Mouse (Mus musculus): Measurements from ENCODE around the gene Zc3hav1l. TPM values are rescaled to one million over a fixed set of nuclear protein-coding genes. Genes with fewer than 3 reads are reported as not detected.

Gene Zc3hav1l
- polyA plus RNA-seq, 1 experiment from 2014 or later = 9.9 TPM

DNA sequence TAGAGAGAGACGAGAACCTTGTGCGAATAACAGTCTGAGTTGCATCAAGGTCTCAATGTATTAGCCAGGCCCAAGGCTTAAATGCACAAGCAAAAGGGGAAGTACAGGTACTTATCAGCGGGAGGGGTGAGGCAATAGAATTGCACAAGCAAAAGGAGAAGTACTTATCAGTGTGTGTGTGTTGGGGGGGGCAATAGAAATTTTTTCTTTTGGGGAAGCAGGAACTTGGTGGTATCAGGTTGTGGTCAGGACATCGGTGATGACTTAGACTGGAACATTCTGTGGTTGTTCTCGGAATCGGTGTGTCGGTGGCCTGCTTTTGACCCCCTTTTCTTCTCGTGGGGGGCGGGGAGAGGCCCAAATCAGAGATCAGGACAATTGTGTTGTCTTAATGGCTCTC lies 21.6 kb upstream of the Zc3hav1l start:
- Histone ChIP-seq H3K27ac (no peak overlapping the region), H3K9me3 (replicated peaks) (no peaks in the 10 kb centered on the region), H3K27me3 (no peaks in the 10 kb centered on the region), H3K9ac (no peak overlapping the region), H3K4me1 (no peaks in the 10 kb centered on the region), H3K4me2 (no peak overlapping the region), H3K4me3 (replicated peaks) (no peak overlapping the region), H3K36me3 (no peaks in the 10 kb centered on the region)
- no peak for ATAC-seq (replicated peaks; ENCODE audit: low FRiP score)
- 95% methylated on average over 9 of the region's 9 CpGs for WGBS

DNA sequence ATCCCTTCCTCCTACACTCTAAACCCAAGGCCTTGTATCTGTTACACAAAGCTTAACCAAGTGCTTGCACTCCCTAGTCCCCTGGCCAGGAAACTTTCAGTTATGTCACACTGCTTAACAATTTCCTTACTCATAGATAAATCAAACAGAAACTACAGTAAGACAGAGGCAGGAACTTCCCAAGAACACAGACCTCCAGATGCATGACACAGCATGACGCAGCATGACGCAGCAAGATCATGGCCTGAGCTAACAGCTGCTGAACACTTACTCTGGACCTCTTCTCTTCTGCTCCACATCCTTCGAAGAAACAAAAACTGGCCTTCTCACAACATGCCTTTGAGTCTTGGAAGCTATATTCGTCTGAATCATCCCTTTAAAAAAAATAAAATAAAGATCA lies 17.0 kb upstream of the Zc3hav1l start:
- H3K9me3 ChIP-seq (replicated peaks) = no peaks in the 10 kb centered on the region
- WGBS = 93% methylated on average over 4 of the region's 4 CpGs
- no peaks in the 10 kb centered on the region for H3K36me3 ChIP-seq
- H3K4me2 ChIP-seq = no peak overlapping the region
- no peak overlapping the region for H3K4me3 ChIP-seq (replicated peaks)
- ATAC-seq (replicated peaks; ENCODE audit: low FRiP score) = no peak
- no peaks in the 10 kb centered on the region for H3K4me1 ChIP-seq
- no peak overlapping the region for H3K27ac ChIP-seq
- H3K9ac ChIP-seq = no peak overlapping the region
- H3K27me3 ChIP-seq = no peaks in the 10 kb centered on the region

DNA sequence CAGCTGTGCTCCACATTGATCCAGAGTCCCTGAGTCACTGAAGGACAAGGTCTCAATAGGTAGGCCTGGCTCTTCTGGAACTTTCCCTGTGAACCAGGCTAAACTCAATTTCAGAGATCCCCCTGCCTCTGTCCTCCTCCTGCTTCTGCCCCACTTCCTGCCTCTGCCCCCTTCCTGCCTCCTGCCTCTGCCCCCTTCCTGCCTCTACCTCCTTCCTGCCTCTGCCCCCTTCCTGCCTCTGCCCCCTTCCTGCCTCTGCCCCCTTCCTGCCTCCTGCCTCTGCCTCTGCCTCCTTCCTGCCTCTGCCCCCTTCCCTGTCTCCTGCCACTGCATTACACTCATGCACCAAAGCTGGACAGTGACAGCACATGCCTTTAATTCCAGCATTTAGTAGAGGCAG lies 10.7 kb upstream of the Zc3hav1l start:
- ATAC-seq (replicated peaks; ENCODE audit: low FRiP score) = no peak
- H3K4me1 ChIP-seq = no peaks in the 10 kb centered on the region
- H3K9me3 ChIP-seq (replicated peaks) = no peaks in the 10 kb centered on the region

DNA sequence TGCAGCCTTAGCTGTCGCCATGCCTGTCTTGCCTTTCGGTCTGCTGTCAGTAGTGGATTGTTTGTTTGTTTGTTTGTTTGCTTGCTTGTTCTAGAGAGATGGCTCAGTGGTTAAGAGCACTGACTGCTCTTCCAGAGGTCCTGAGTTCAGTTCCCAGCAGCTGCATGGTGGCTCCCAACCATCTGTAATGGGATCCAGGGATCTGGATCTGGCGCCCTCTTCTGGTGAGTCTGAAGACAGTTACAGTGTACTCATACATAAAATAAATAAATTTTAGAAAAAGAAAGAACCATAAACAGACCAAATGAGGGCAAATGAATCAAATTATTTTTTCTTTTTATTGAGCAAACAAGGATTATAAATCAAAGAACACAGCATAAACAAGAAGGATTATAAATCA lies 5.9 kb upstream of the Zc3hav1l start:
- H3K4me3 ChIP-seq (replicated peaks) = no peak overlapping the region
- 79% methylated on average over 3 of the region's 3 CpGs for WGBS
- ATAC-seq (replicated peaks; ENCODE audit: low FRiP score) = no peak

More for the DNA sequence above, 10.7 kb upstream of the Zc3hav1l start:
- Histone ChIP-seq H3K4me3 (replicated peaks) (no peak overlapping the region), H3K27ac (no peak overlapping the region), H3K9ac (no peak overlapping the region), H3K4me2 (no peak overlapping the region), H3K36me3 (no peaks in the 10 kb centered on the region), H3K27me3 (no peaks in the 10 kb centered on the region)

DNA sequence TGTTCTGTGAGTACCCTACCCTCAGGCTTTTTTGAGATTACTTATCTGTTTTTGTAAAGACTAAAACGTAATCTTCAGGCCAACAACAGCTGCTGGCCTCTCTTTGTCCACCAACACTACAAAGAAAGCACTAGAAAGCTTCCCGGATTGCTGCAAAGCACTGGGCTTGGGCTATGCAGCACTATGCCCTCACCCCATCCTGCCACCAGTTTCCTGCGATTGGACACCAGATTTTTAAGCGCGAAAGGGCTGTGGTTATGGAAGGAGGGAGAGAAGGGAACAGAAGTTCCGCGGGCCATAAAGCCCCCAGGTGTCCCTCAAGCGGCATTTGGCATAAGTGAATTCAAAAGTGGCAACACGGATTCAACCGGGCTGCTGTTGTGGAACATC lies 818 bp downstream of the Zc3hav1l start:
- H3K36me3 ChIP-seq = peaks cover 37% of the 10 kb centered on the region
- no peaks in the 10 kb centered on the region for H3K27me3 ChIP-seq
- no peaks in the 10 kb centered on the region for H3K9me3 ChIP-seq (replicated peaks)
- peak overlapping the region; percentile 67 for H3K4me2 ChIP-seq
- ATAC-seq (replicated peaks; ENCODE audit: low FRiP score) = peak; percentile 20
- H3K27ac ChIP-seq = peak overlapping the region; percentile 98
- WGBS = under 1% methylated on average over 10 of the region's 10 CpGs
- H3K9ac ChIP-seq = peak overlapping the region; percentile 93
- peak overlapping the region; percentile 86 for H3K4me3 ChIP-seq (replicated peaks)
- peaks cover 11% of the 10 kb centered on the region for H3K4me1 ChIP-seq

More for the DNA sequence above, 5.9 kb upstream of the Zc3hav1l start:
- Histone ChIP-seq H3K4me1 (no peaks in the 10 kb centered on the region), H3K27me3 (no peaks in the 10 kb centered on the region), H3K9me3 (replicated peaks) (0 out of 2 replicates have a peak, but pooled peaks cover 4% of the 10 kb centered on the region), H3K9ac (no peak overlapping the region), H3K27ac (no peak overlapping the region), H3K36me3 (peaks cover 7% of the 10 kb centered on the region; the same call in 1 of the 2 replicates), H3K4me2 (no peak overlapping the region)

DNA sequence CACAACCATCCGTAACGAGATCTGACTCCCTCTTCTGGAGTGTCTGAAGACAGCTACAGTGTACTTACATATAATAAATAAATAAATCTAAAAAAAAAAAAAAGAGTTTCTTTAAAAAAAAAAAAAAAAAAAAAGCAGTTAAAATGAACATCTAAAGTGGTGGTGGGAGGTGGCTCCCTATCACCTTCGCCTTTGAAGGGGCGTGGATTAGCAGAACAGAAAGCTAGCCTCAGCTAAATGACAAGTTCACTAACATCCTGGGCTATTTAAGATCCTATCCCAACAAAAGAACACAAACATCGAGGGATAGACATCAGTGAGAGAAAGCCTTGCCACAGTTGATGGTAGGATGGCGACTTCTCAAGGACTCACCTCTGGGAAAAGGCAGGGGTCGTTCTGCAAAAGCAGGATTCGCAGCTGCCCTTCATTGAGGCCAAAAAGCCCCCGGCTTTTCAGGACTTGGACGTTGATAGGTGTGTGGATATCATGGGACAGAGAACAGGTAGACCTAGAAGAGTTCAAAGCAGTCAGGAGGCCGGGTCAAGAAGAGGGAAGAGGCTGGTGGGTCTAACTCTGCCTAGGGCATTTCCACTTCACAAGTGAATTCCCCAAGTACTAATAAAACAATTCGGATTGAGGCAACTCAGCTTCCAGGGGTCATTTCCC lies 1.3 kb downstream of the Zc3hav1l start:
- no peaks in the 10 kb centered on the region for H3K27me3 ChIP-seq
- 28% methylated on average over 12 of the region's 12 CpGs for WGBS
- peak overlapping the region; percentile 93 for H3K9ac ChIP-seq
- no peaks in the 10 kb centered on the region for H3K9me3 ChIP-seq (replicated peaks)
- peak overlapping the region; percentile 98 for H3K27ac ChIP-seq
- peaks cover 42% of the 10 kb centered on the region for H3K36me3 ChIP-seq
- peaks cover 11% of the 10 kb centered on the region for H3K4me1 ChIP-seq
- peak overlapping the region; percentile 86 for H3K4me3 ChIP-seq (replicated peaks)
- H3K4me2 ChIP-seq = peak overlapping the region; percentile 67
- no peak for ATAC-seq (replicated peaks; ENCODE audit: low FRiP score)

DNA sequence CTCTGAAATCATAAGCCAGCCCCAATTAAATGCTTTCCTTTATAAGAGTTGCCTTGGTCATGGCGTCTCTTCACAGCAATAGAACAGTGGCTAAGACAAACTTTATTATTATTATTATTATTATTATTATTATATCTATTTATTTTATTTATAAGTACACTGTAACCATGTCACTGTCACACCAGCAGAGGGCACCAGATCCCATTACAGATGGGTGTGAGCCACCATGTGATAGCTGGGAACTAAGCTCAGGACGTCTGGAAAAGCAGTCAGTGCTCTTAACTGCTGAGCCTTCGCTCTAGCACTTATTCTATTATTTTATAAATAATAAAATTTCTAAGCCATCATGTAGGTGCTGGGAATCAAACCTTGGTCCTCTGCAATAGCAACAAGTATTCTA lies 5.4 kb downstream of the Zc3hav1l start:
- Histone ChIP-seq H3K4me2 (no peak overlapping the region), H3K36me3 (peaks cover 82% of the 10 kb centered on the region), H3K27ac (no peak overlapping the region), H3K27me3 (no peaks in the 10 kb centered on the region), H3K9ac (no peak overlapping the region), H3K4me1 (peaks cover 6% of the 10 kb centered on the region), H3K4me3 (replicated peaks) (no peak overlapping the region), H3K9me3 (replicated peaks) (no peaks in the 10 kb centered on the region)
- WGBS = 80% methylated on average over 3 of the region's 3 CpGs
- no peak for ATAC-seq (replicated peaks; ENCODE audit: low FRiP score)

DNA sequence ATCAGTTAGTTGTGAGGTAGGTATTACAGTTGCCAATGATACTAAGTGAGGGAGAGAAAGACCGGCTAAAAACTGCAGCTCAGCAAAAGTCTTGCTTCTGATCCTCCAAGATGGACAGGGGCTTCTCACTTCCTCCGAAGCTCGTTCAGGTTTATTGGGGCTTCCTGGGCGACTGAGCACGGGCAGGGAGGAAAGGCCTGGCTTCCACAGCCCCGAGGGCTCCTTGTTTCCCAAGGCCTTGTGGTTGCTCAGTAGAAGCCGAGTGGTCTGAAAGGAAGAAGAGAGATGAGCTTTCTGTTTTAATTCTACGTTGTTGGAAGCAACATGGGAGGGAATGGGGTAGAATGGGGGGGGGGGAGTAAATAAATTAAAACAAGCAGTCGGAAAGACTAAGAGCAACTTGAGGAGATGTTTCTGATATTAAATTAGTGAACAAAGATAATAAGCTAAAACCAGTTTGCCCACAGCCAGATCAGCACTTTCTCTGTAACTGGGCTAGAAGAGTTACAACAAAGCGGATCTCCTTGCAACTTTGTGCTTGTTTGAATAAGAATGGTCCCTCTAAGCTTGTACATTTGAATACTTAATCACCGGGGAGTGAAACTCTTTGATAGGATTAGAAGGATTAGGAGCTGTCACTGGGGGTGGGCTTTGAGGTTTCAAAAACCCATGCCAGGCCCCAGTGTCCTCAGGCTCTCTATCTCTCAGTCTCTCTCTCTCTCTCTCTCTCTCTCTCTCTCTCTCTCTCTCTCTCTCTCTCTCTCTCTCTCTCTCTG lies 6.0 kb downstream of the Zc3hav1l start:
- no peak overlapping the region for H3K27ac ChIP-seq
- 62% methylated on average over 11 of the region's 11 CpGs for WGBS
- peaks cover 89% of the 10 kb centered on the region for H3K36me3 ChIP-seq
- peaks cover 5% of the 10 kb centered on the region for H3K4me1 ChIP-seq
- H3K27me3 ChIP-seq = no peaks in the 10 kb centered on the region
- no peak overlapping the region for H3K4me2 ChIP-seq
- no peak overlapping the region for H3K9ac ChIP-seq
- H3K9me3 ChIP-seq (replicated peaks) = no peaks in the 10 kb centered on the region
- no peak for ATAC-seq (replicated peaks; ENCODE audit: low FRiP score)
- H3K4me3 ChIP-seq (replicated peaks) = no peak overlapping the region

DNA sequence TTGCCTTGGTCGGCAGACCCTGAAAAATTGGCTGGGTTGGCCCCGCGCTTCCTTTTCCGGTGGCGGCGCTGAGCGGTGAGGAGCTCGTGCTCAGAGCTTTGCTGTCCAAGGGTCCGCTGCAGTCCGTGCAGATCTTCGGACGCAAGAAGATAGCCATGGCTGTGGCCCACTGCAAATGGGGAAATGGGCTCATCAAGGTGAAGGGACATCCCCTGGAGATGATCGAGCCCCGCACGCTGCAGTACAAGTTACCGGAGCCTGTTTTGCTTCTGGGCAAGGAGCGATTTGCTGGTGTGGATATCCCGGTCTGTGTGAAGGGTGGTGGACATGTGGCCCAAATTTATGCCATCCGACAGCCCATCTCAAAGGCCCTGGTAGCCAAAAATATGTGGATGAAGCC lies 14.6 kb downstream of the Zc3hav1l start:
- Histone ChIP-seq H3K27ac (no peak overlapping the region), H3K9ac (no peak overlapping the region), H3K4me1 (no peaks in the 10 kb centered on the region), H3K4me3 (replicated peaks) (no peak overlapping the region), H3K9me3 (replicated peaks) (peaks cover 12% of the 10 kb centered on the region), H3K36me3 (peaks cover 61% of the 10 kb centered on the region), H3K27me3 (no peaks in the 10 kb centered on the region), H3K4me2 (no peak overlapping the region)
- ATAC-seq (replicated peaks; ENCODE audit: low FRiP score) = no peak
- WGBS = 98% methylated on average over 19 of the region's 19 CpGs

DNA sequence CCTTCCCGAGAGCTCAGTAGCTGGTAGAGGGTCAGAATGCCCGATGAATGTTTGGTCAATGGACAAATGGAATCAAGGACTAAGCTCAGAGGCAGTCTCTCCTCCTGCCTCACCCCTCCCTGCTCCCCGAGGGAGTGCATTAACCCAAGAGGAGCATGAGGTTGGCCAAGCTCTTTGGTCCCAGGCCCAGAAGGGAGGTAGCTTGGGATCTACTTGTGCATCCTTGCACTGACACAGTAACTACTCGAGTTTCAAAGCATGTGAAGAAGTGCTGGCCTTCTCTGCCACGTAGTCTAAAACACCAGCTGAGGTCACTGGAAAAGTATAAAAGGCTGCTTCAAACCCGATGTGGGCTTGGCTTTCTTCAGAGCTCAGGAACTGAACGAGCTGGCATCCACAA lies 34.6 kb downstream of the Zc3hav1l start:
- 67% methylated on average over 7 of the region's 7 CpGs for WGBS
- Histone ChIP-seq H3K36me3 (no peaks in the 10 kb centered on the region), H3K4me2 (no peak overlapping the region), H3K4me3 (replicated peaks) (no peak overlapping the region), H3K27ac (no peak overlapping the region), H3K9me3 (replicated peaks) (no peaks in the 10 kb centered on the region), H3K4me1 (no peaks in the 10 kb centered on the region), H3K9ac (no peak overlapping the region), H3K27me3 (no peaks in the 10 kb centered on the region)
- ATAC-seq (replicated peaks; ENCODE audit: low FRiP score) = no peak

DNA sequence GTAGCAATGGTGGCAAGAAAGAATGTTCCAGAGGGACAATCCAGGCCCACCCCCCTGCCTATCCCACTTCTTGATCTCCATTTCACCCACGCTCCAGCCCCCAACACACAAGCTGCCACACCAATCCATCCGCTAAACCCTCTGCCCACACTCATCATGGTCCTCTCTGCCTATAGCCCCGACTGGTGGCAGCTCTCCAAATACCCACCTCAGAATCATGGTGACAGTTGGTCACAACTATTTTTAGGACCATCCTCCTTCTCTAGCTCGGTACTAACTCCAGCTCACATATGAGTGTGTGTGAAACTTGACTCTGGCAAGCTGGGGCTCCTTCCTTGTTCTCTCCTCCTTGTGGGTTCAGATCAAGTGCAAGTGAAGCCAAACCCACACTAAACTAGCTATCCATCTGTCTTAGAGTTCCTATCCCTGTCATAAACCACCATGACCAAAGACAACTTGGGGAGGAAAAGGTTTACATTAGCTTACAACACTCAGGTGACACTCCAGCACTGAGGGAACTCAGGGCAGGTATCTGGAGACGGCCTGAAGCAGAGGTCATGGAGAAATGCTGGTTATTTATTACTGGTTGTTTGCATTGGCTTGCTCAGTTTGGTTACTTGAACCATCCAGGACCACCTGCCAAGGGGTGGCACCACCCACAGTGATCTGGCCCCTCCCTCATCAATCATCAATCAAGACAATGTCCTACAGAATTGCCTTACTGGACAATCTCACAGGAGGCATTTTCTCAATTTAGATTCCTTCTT lies 35.5 kb downstream of the Zc3hav1l start:
- Histone ChIP-seq H3K4me1 (no peaks in the 10 kb centered on the region), H3K4me2 (no peak overlapping the region), H3K9me3 (replicated peaks) (no peaks in the 10 kb centered on the region), H3K9ac (no peak overlapping the region), H3K36me3 (no peaks in the 10 kb centered on the region), H3K27me3 (no peaks in the 10 kb centered on the region), H3K4me3 (replicated peaks) (no peak overlapping the region), H3K27ac (no peak overlapping the region)
- 62% methylated on average over 5 of the region's 5 CpGs for WGBS
- ATAC-seq (replicated peaks; ENCODE audit: low FRiP score) = no peak

DNA sequence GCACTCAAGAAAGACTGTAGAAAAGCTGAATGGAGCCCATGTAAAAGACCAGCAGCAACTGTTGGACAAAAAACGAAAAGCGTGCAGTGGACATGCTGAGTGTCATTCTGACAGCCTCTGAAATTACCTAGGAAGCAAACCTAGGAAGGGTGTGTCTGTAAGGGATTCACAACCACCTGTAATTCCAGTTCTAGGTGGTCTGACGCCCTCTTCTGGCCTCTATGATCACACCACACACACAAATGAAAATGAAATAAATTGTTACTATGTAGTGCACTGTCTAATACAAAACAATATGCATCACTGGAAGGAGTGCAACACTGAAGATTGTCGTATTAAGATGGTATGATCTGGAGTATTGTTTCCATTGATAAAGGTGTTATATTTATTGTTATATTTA lies 37.2 kb downstream of the Zc3hav1l start:
- 70% methylated on average over 4 of the region's 4 CpGs for WGBS
- no peak overlapping the region for H3K27ac ChIP-seq
- H3K9ac ChIP-seq = no peak overlapping the region
- H3K4me2 ChIP-seq = no peak overlapping the region
- no peak for ATAC-seq (replicated peaks; ENCODE audit: low FRiP score)
- no peaks in the 10 kb centered on the region for H3K4me1 ChIP-seq
- no peaks in the 10 kb centered on the region for H3K36me3 ChIP-seq
- H3K9me3 ChIP-seq (replicated peaks) = no peaks in the 10 kb centered on the region
- H3K4me3 ChIP-seq (replicated peaks) = no peak overlapping the region
- no peaks in the 10 kb centered on the region for H3K27me3 ChIP-seq

Measured in kidney, embryonic 15.5 days (tissue).